Mouse (Mus musculus): ENCODE measurements around the gene Kif13a. TPM values are rescaled to one million over a fixed set of nuclear protein-coding genes. Genes with fewer than 3 reads are reported as not detected.

The Kif13a gene
- polyA plus RNA-seq, 1 experiment: 17.4 TPM

- Histone ChIP-seq H3K36me3 (ENCODE audit: control insufficient read depth, insufficient read depth, low read length) (no peaks in the 10 kb centered on the region), H3K27ac (ENCODE audit: insufficient read depth, low read depth, low read length) (no peak overlapping the region), H3K4me3 (ENCODE audit: insufficient read depth, low read depth, low read length) (no peak overlapping the region), H3K4me1 (ENCODE audit: control insufficient read depth, insufficient read depth, low read length) (peaks cover 6% of the 10 kb centered on the region), H3K27me3 (replicated peaks; ENCODE audit: control insufficient read depth, insufficient read depth, low read length) (no peaks in the 10 kb centered on the region)
- no peak for TF ChIP-seq POLR2A (IDR thresholded peaks at IDR 0.05; ENCODE audit: low read depth, low read length)
- TF ChIP-seq CTCF (conservative IDR thresholded peaks at IDR 0.05; ENCODE audit: insufficient read depth, insufficient read length, low read depth, low read length): no peak
- 60% methylated on average over 2 of the region's 2 CpGs for WGBS
- DNase-seq: no peak
These were observed 199.7 kb downstream of the Kif13a start for GRCm38 (mm10) chr13:46729998-46730397.

- TF ChIP-seq CTCF (conservative IDR thresholded peaks at IDR 0.05; ENCODE audit: insufficient read depth, insufficient read length, low read depth, low read length) (no peak), POLR2A (IDR thresholded peaks at IDR 0.05; ENCODE audit: low read depth, low read length) (no peak)
- DNase-seq: no peak
- H3K36me3 ChIP-seq (ENCODE audit: control insufficient read depth, insufficient read depth, low read length): no peaks in the 10 kb centered on the region
These were observed 201.3 kb downstream of the Kif13a start for GRCm38 (mm10) chr13:46728411-46728810.

GRCm38 (mm10) chr13:46727837-46728268, 201.8 kb downstream of the Kif13a start, which contains the start of gene Nup153:
TSS of gene Nup153 (minus strand) at chr13:46727940.
- peak; percentile 100 for DNase-seq
- no peaks in the 10 kb centered on the region for H3K27me3 ChIP-seq (replicated peaks; ENCODE audit: control insufficient read depth, insufficient read depth, low read length)
- WGBS: under 1% methylated on average over 49 of the region's 51 CpGs
- H3K4me1 ChIP-seq (ENCODE audit: control insufficient read depth, insufficient read depth, low read length): peaks cover 9% of the 10 kb centered on the region
- peak within 1 kb of the TSS; percentile 95 for H3K4me3 ChIP-seq (ENCODE audit: insufficient read depth, low read depth, low read length)
- no peaks in the 10 kb centered on the region for H3K36me3 ChIP-seq (ENCODE audit: control insufficient read depth, insufficient read depth, low read length)
- H3K27ac ChIP-seq (ENCODE audit: insufficient read depth, low read depth, low read length): peak within 1 kb of the TSS; percentile 74
- TF ChIP-seq CTCF (conservative IDR thresholded peaks at IDR 0.05; ENCODE audit: insufficient read depth, insufficient read length, low read depth, low read length) (no peak), POLR2A (IDR thresholded peaks at IDR 0.05; ENCODE audit: low read depth, low read length) (peak; percentile 54)

More at GRCm38 (mm10) chr13:46728411-46728810, 201.3 kb downstream of the Kif13a start:
- WGBS: 13% methylated on average over 5 of the region's 5 CpGs
- Histone ChIP-seq H3K4me1 (ENCODE audit: control insufficient read depth, insufficient read depth, low read length) (peaks cover 9% of the 10 kb centered on the region), H3K4me3 (ENCODE audit: insufficient read depth, low read depth, low read length) (peak overlapping the region; percentile 53), H3K27me3 (replicated peaks; ENCODE audit: control insufficient read depth, insufficient read depth, low read length) (no peaks in the 10 kb centered on the region), H3K27ac (ENCODE audit: insufficient read depth, low read depth, low read length) (peak overlapping the region; percentile 53)

- Histone ChIP-seq H3K4me1 (ENCODE audit: control insufficient read depth, insufficient read depth, low read length) (peaks cover 9% of the 10 kb centered on the region), H3K36me3 (ENCODE audit: control insufficient read depth, insufficient read depth, low read length) (no peaks in the 10 kb centered on the region), H3K27ac (ENCODE audit: insufficient read depth, low read depth, low read length) (peak overlapping the region; percentile 74), H3K4me3 (ENCODE audit: insufficient read depth, low read depth, low read length) (peak overlapping the region; percentile 95), H3K27me3 (replicated peaks; ENCODE audit: control insufficient read depth, insufficient read depth, low read length) (no peaks in the 10 kb centered on the region)
- under 1% methylated on average over 85 of the region's 85 CpGs for WGBS
- peak; percentile 62 for DNase-seq
- TF ChIP-seq POLR2A (IDR thresholded peaks at IDR 0.05; ENCODE audit: low read depth, low read length) (no peak), CTCF (conservative IDR thresholded peaks at IDR 0.05; ENCODE audit: insufficient read depth, insufficient read length, low read depth, low read length) (no peak)
These were observed 202.4 kb downstream of the Kif13a start for GRCm38 (mm10) chr13:46727038-46727836.

GRCm38 (mm10) chr13:46726288-46727037, 203.2 kb downstream of the Kif13a start:
- no peaks in the 10 kb centered on the region for H3K36me3 ChIP-seq (ENCODE audit: control insufficient read depth, insufficient read depth, low read length)
- peak; percentile 11 for DNase-seq
- no peaks in the 10 kb centered on the region for H3K27me3 ChIP-seq (replicated peaks; ENCODE audit: control insufficient read depth, insufficient read depth, low read length)
- WGBS: under 1% methylated on average over 30 of the region's 30 CpGs
- peak overlapping the region; percentile 43 for H3K27ac ChIP-seq (ENCODE audit: insufficient read depth, low read depth, low read length)
- TF ChIP-seq CTCF (conservative IDR thresholded peaks at IDR 0.05; ENCODE audit: insufficient read depth, insufficient read length, low read depth, low read length) (no peak), POLR2A (IDR thresholded peaks at IDR 0.05; ENCODE audit: low read depth, low read length) (no peak)
- H3K4me3 ChIP-seq (ENCODE audit: insufficient read depth, low read depth, low read length): peak overlapping the region; percentile 95
- peaks cover 9% of the 10 kb centered on the region for H3K4me1 ChIP-seq (ENCODE audit: control insufficient read depth, insufficient read depth, low read length)

- H3K27ac ChIP-seq (ENCODE audit: insufficient read depth, low read depth, low read length): no peak overlapping the region
- no peaks in the 10 kb centered on the region for H3K36me3 ChIP-seq (ENCODE audit: control insufficient read depth, insufficient read depth, low read length)
- H3K4me3 ChIP-seq (ENCODE audit: insufficient read depth, low read depth, low read length): no peak overlapping the region
- H3K27me3 ChIP-seq (replicated peaks; ENCODE audit: control insufficient read depth, insufficient read depth, low read length): no peaks in the 10 kb centered on the region
- WGBS: 6% methylated on average over 2 of the region's 2 CpGs
- no peak for DNase-seq
- TF ChIP-seq POLR2A (IDR thresholded peaks at IDR 0.05; ENCODE audit: low read depth, low read length) (no peak), CTCF (conservative IDR thresholded peaks at IDR 0.05; ENCODE audit: insufficient read depth, insufficient read length, low read depth, low read length) (no peak)
- peaks cover 9% of the 10 kb centered on the region for H3K4me1 ChIP-seq (ENCODE audit: control insufficient read depth, insufficient read depth, low read length)
These were observed 204.4 kb downstream of the Kif13a start for GRCm38 (mm10) chr13:46725227-46725626.

- DNase-seq: peak; percentile 33
- no peaks in the 10 kb centered on the region for H3K36me3 ChIP-seq (ENCODE audit: control insufficient read depth, insufficient read depth, low read length)
- no peak for TF ChIP-seq CTCF (conservative IDR thresholded peaks at IDR 0.05; ENCODE audit: insufficient read depth, insufficient read length, low read depth, low read length)
- no peak for TF ChIP-seq POLR2A (IDR thresholded peaks at IDR 0.05; ENCODE audit: low read depth, low read length)
- no peaks in the 10 kb centered on the region for H3K27me3 ChIP-seq (replicated peaks; ENCODE audit: control insufficient read depth, insufficient read depth, low read length)
- no peak overlapping the region for H3K4me3 ChIP-seq (ENCODE audit: insufficient read depth, low read depth, low read length)
- H3K4me1 ChIP-seq (ENCODE audit: control insufficient read depth, insufficient read depth, low read length): peaks cover 9% of the 10 kb centered on the region
- H3K27ac ChIP-seq (ENCODE audit: insufficient read depth, low read depth, low read length): no peak overlapping the region
These were observed 205.3 kb downstream of the Kif13a start for GRCm38 (mm10) chr13:46724371-46724770.
